In the genomic region with DNA sequence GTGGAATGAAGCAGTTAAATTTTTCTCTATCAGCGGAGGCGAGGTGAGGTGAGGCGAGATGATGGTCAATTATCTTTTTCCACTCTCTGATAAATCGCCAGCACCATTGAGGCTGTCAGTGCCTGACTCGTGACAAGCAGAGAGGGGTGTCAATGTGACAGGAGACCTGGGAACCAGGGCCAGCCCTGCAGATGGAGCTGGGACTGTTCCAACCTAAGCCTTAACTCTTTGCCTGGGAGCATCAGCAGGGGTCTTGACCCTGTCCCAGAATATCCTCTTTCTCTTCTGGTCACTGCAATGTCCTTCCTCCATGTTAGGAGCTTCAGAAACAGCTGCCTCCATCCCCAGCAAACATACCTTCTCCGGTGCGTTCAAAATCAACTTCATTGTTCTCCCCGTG, we compare ENCODE assay signal across 24 mouse cellular contexts.
"Had no signal": no experiment of that assay in that cellular context is flagged by ENCODE, and none has a peak within 500 bp of the region (broad histone marks: within the 10 kb centered on the region; RNA-seq: fewer than 3 reads in every experiment).

No protein-coding gene starts in this region.

- H3K9ac ChIP-seq: heart, embryonic 12.5 days; hindbrain, embryonic 13.5 days; hindbrain, embryonic 15.5 days; intestine, embryonic 15.5 days; limb, embryonic 13.5 days; limb, embryonic 15.5 days; liver, embryonic 12.5 days; liver, embryonic 14.5 days had no signal

- H3K27me3 ChIP-seq: hindbrain, embryonic 13.5 days; hindbrain, embryonic 15.5 days; intestine, embryonic 15.5 days; limb, embryonic 15.5 days; liver, embryonic 12.5 days had no signal

- H3K36me3 ChIP-seq: heart, embryonic 10.5 days; heart, embryonic 12.5 days; hindbrain, embryonic 13.5 days; hindbrain, embryonic 15.5 days; intestine, embryonic 15.5 days; limb, embryonic 13.5 days; limb, embryonic 15.5 days; liver, embryonic 12.5 days had no signal

- ATAC-seq: inflammation-experienced regulatory T-cells, adult 6 months; intestine, embryonic 15.5 days; intestine, postnatal 0 days; liver, embryonic 12.5 days had no signal

- DNase-seq: gastrocnemius, adult 2 months; gastrocnemius, postnatal 10 days; gastrocnemius, postnatal 25 days; heart, adult 18-20 months; heart, postnatal 10 days; heart, postnatal 4 days; kidney, adult 18-20 months; kidney, adult 8-10 months; kidney, postnatal 10 days; kidney, postnatal 25 days; layer of hippocampus, adult 9-11 months; layer of hippocampus, postnatal 36 days had no signal

- H3K4me1 ChIP-seq: hindbrain, embryonic 15.5 days; intestine, embryonic 15.5 days; limb, embryonic 13.5 days; limb, embryonic 15.5 days; liver, embryonic 12.5 days had no signal

- H3K4me3 ChIP-seq: gastrocnemius, adult 2 months; heart, embryonic 10.5 days; heart, embryonic 12.5 days; hindbrain, embryonic 13.5 days; hindbrain, embryonic 15.5 days; intestine, embryonic 15.5 days; left cerebral cortex, adult 2 months; limb, embryonic 13.5 days; limb, embryonic 15.5 days; liver, embryonic 12.5 days had no signal

- H3K9me3 ChIP-seq: heart, embryonic 10.5 days; hindbrain, embryonic 13.5 days; hindbrain, embryonic 15.5 days; intestine, embryonic 15.5 days; limb, embryonic 15.5 days; liver, embryonic 12.5 days had no signal

- H3K27ac ChIP-seq: gastrocnemius, adult 2 months; heart, embryonic 10.5 days; hindbrain, embryonic 13.5 days; hindbrain, embryonic 15.5 days; intestine, embryonic 15.5 days; left cerebral cortex, adult 2 months; limb, embryonic 13.5 days; limb, embryonic 15.5 days; liver, embryonic 12.5 days; liver, embryonic 14.5 days had no signal

- H3K4me2 ChIP-seq: heart, embryonic 12.5 days; hindbrain, embryonic 13.5 days; hindbrain, embryonic 15.5 days; intestine, embryonic 15.5 days; limb, embryonic 13.5 days; limb, embryonic 15.5 days; liver, embryonic 12.5 days had no signal
